Mouse (Mus musculus) heart, embryonic 14.5 days (tissue): ENCODE measurements at regions not wholly inside any gene's neighbourhood (a gene's known extent, or its start where the extent isn't known, plus 50 kb on each side); places are given as distances from the start of the nearest gene placed in this dataset.
A peak's percentile ranks its signal among the peaks of the same experiment; 100 is the strongest.

Experiments
- ATAC-seq: fragments of 200-750 bp; cut with Nextera tagmentation; 2 replicates; pipeline ENCODE4 v1.8.0; 2017; ENCODE audit warnings: low read depth, moderate TSS enrichment; ENCODE audit not compliant: insufficient number of reproducible peaks, insufficient read depth, low FRiP score
- H3K27ac ChIP-seq, 2 experiments: fragments of 200-500 bp in 1 of 2; fragments of 300-500 bp in 1 of 2; sonication (generic) in 1 of 2; replicated peaks in 1 of 2; 2 replicates each; pipeline ENCODE4 v1.5.1; 2012 to 2014; ENCODE audit warnings: low read depth in 2 of 2, low read length in 2 of 2, control low read depth in 1 of 2, mild to moderate bottlenecking in 1 of 2, mixed read lengths in 1 of 2; ENCODE audit not compliant: control insufficient read depth in 1 of 2, insufficient read depth in 1 of 2
- H3K27me3 ChIP-seq: fragments of 300-500 bp; sonication (generic); 2 replicates; pipeline ENCODE4 v1.6.1; 2014; ENCODE audit warnings: mild to moderate bottlenecking, low read length, control low read depth; ENCODE audit not compliant: control insufficient read depth, insufficient read depth
- H3K36me3 ChIP-seq: fragments of 300-500 bp; sonication (generic); 2 replicates; pipeline ENCODE4 v1.6.1; 2014; ENCODE audit warnings: mild to moderate bottlenecking, control low read depth, low read length, mixed read lengths; ENCODE audit not compliant: control insufficient read depth, insufficient read depth
- H3K4me1 ChIP-seq, 2 experiments: fragments of 200-500 bp in 1 of 2; fragments of 300-500 bp in 1 of 2; sonication (generic) in 1 of 2; 2 replicates each; pipeline ENCODE4 v1.6.1; 2012 to 2014; ENCODE audit warnings: low read length in 2 of 2, control low read depth in 1 of 2, mixed read lengths in 1 of 2; ENCODE audit not compliant: control insufficient read depth in 2 of 2, insufficient read depth in 2 of 2
- H3K4me2 ChIP-seq: fragments of 300-500 bp; sonication (generic); 2 replicates; pipeline ENCODE4 v1.6.1; 2014; ENCODE audit warnings: mild to moderate bottlenecking, low read length
- H3K4me3 ChIP-seq, 2 experiments: fragments of 200-500 bp in 1 of 2; fragments of 300-500 bp in 1 of 2; sonication (generic) in 1 of 2; 2 replicates each; pipeline ENCODE4 v1.5.1; 2012 to 2014; ENCODE audit warnings: low read length in 2 of 2, mild to moderate bottlenecking in 2 of 2, control low read depth in 1 of 2, low read depth in 1 of 2, moderate library complexity in 1 of 2; ENCODE audit not compliant: control insufficient read depth in 1 of 2, insufficient read depth in 1 of 2
- H3K9ac ChIP-seq: fragments of 300-500 bp; sonication (generic); 2 replicates; pipeline ENCODE4 v1.6.1; 2014; ENCODE audit warnings: mild to moderate bottlenecking, low read length
- H3K9me3 ChIP-seq: fragments of 300-500 bp; sonication (generic); 2 replicates; pipeline ENCODE4 v1.6.1; 2016; ENCODE audit warnings: low read length, control low read depth; ENCODE audit not compliant: control insufficient read depth
- WGBS: fragments of 180-500 bp; shearing (Covaris S2); extraction: QIAGEN DNeasy Blood & Tissue Kit; methylation state at CpG from one replicate; pipeline ENCODE4 v1.1.7; 2014; 5-methylcytosine and 5-hydroxymethylcytosine counted together

GRCm38 (mm10) chr5:118978921-118979630 lies 418.6 kb downstream of the Med13l start:
- Histone ChIP-seq H3K4me3 (no peak overlapping the region), H3K27ac (no peak overlapping the region), H3K9ac (no peak overlapping the region), H3K4me2 (no peak overlapping the region), H3K27me3 (0 out of 2 replicates have a peak, but pooled peaks cover 4% of the 10 kb centered on the region), H3K9me3 (no peaks in the 10 kb centered on the region), H3K36me3 (no peaks in the 10 kb centered on the region), H3K4me1 (no peaks in the 10 kb centered on the region)
- WGBS: 68% methylated on average over 11 of the region's 11 CpGs
- no peak for ATAC-seq

- WGBS: 22% methylated on average over 16 of the region's 16 CpGs
- Histone ChIP-seq H3K27ac (no peak overlapping the region), H3K4me2 (no peak overlapping the region), H3K9me3 (no peaks in the 10 kb centered on the region), H3K4me3 (no peak overlapping the region), H3K9ac (no peak overlapping the region), H3K27me3 (0 out of 2 replicates have a peak, but pooled peaks cover 4% of the 10 kb centered on the region), H3K36me3 (no peaks in the 10 kb centered on the region), H3K4me1 (no peaks in the 10 kb centered on the region)
- no peak for ATAC-seq
Observed at GRCm38 (mm10) chr5:118981046-118981445, 420.6 kb downstream of the Med13l start.

GRCm38 (mm10) chr5:118984251-118984650 lies 423.8 kb downstream of the Med13l start:
- Histone ChIP-seq H3K4me2 (no peak overlapping the region), H3K9me3 (no peaks in the 10 kb centered on the region), H3K36me3 (no peaks in the 10 kb centered on the region), H3K27ac (no peak overlapping the region), H3K4me3 (no peak overlapping the region), H3K27me3 (peaks cover 4% of the 10 kb centered on the region), H3K4me1 (no peaks in the 10 kb centered on the region), H3K9ac (no peak overlapping the region)
- no peak for ATAC-seq
- 90% methylated on average over 3 of the region's 3 CpGs for WGBS

- Histone ChIP-seq H3K36me3 (no peaks in the 10 kb centered on the region), H3K9ac (no peak overlapping the region), H3K27me3 (peaks cover 4% of the 10 kb centered on the region), H3K4me2 (no peak overlapping the region), H3K27ac (no peak overlapping the region), H3K4me1 (no peaks in the 10 kb centered on the region), H3K9me3 (no peaks in the 10 kb centered on the region), H3K4me3 (no peak overlapping the region)
- no peak for ATAC-seq
- 66% methylated on average over 9 of the region's 9 CpGs for WGBS
Observed at GRCm38 (mm10) chr5:118984797-118985408, 424.4 kb downstream of the Med13l start.

GRCm38 (mm10) chr5:118987376-118988000 lies 427.0 kb downstream of the Med13l start:
- no peak overlapping the region for H3K4me3 ChIP-seq
- no peaks in the 10 kb centered on the region for H3K36me3 ChIP-seq
- no peak overlapping the region for H3K4me2 ChIP-seq
- no peak for ATAC-seq
- H3K27me3 ChIP-seq: no peaks in the 10 kb centered on the region; the same call in none of the 2 replicates
- H3K4me1 ChIP-seq: no peaks in the 10 kb centered on the region
- no peaks in the 10 kb centered on the region for H3K9me3 ChIP-seq
- no peak overlapping the region for H3K9ac ChIP-seq
- no peak overlapping the region for H3K27ac ChIP-seq
- WGBS: 60% methylated on average over 10 of the region's 10 CpGs

GRCm38 (mm10) chr5:118999124-118999523 lies 438.6 kb downstream of the Med13l start:
- 15% methylated on average over 15 of the region's 15 CpGs for WGBS
- Histone ChIP-seq H3K36me3 (no peaks in the 10 kb centered on the region), H3K4me1 (peaks cover 0 to 7% of the 10 kb centered on the region in 2 experiments; a peak in 3 of 4 replicates), H3K4me3 (no peak overlapping the region), H3K27me3 (no peaks in the 10 kb centered on the region; the same call in none of the 2 replicates), H3K9me3 (no peaks in the 10 kb centered on the region), H3K9ac (no peak overlapping the region), H3K27ac (no peak overlapping the region), H3K4me2 (no peak overlapping the region)
- no peak for ATAC-seq

DNA sequence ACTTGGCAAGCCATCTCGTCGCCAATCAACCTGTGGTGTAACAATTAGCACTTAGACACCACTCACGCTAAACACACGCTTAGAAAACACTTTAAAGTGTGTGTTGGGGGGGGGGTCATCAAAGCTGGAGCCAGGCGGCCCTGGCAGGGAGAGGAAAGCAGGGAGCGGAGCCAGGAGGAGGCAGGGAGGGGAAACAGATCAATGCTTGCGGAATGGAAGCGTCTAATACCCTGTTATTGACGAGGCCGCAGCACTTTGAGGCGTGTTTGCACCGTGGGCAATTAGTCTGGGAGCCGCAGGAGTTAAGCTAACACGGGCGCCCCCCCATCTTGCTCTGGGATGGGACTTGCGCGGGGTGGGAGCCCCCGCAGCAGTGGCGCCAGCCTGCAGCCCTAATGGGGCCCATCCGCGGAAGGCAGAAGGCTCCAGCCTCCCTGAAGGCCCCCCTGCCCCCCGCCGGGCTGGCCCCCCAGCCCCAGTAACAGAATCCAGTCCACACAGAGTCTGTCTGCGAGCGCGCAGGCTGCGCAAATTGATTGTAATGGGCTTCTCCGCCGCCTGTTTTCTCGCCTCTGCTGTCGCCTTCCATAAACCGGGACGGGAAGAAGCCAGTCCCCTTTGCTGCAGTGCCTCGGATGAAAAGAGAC lies 445.5 kb downstream of the Med13l start:
- ATAC-seq: no peak

More for the DNA sequence above, 445.5 kb downstream of the Med13l start:
- Histone ChIP-seq H3K9me3 (no peaks in the 10 kb centered on the region), H3K9ac (peak overlapping the region; percentile 64), H3K36me3 (no peaks in the 10 kb centered on the region), H3K4me1 (peaks cover 3 to 8% of the 10 kb centered on the region in 2 experiments; a peak in 3 of 4 replicates), H3K4me3 (peak overlapping the region; percentile 22 to 31), H3K27ac (no peak overlapping the region), H3K27me3 (peaks cover 26% of the 10 kb centered on the region), H3K4me2 (peak overlapping the region; percentile 74)
- whole genome bisulfite sequencing: 3% methylated on average over 32 of the region's 34 CpGs
